Mouse (Mus musculus) ES-Bruce4 (cell line): ENCODE data around the gene Apex1. TPM values are rescaled to one million over a fixed set of nuclear protein-coding genes. Genes with fewer than 3 reads are reported as not detected.

Experiments used
- H3K27ac ChIP-seq: 2 replicates; pipeline ENCODE4 v1.5.1; 2012; ENCODE audit warnings: low read length, inconsistent platforms; ENCODE audit not compliant: insufficient read depth
- H3K27me3 ChIP-seq: 2 replicates; pipeline ENCODE4 v1.6.1; 2012; ENCODE audit warnings: mild to moderate bottlenecking, low read length, inconsistent platforms; ENCODE audit not compliant: control insufficient read depth, poor library complexity, insufficient read depth, severe bottlenecking
- H3K36me3 ChIP-seq: 2 replicates; pipeline ENCODE4 v1.6.1; 2012; ENCODE audit warnings: inconsistent platforms, mild to moderate bottlenecking, low read length, moderate library complexity; ENCODE audit not compliant: control insufficient read depth, poor library complexity, insufficient read depth, severe bottlenecking
- H3K4me1 ChIP-seq: one replicate; pipeline ENCODE4 v1.8.1; 2011; ENCODE audit warnings: low read length; ENCODE audit not compliant: control insufficient read depth, insufficient read depth
- H3K4me3 ChIP-seq: 2 replicates; pipeline ENCODE4 v1.5.1; 2011; ENCODE audit warnings: low read depth, mild to moderate bottlenecking, low read length
- H3K9ac ChIP-seq: 2 replicates; pipeline ENCODE4 v1.6.1; 2012; ENCODE audit warnings: low read depth, mild to moderate bottlenecking, inconsistent platforms; ENCODE audit not compliant: poor library complexity, severe bottlenecking
- H3K9me3 ChIP-seq: replicated peaks from 2 replicates; pipeline ENCODE4 v1.6.1; 2012; ENCODE audit warnings: mild to moderate bottlenecking, low read length, inconsistent platforms; ENCODE audit not compliant: control insufficient read depth, poor library complexity, insufficient read depth, severe bottlenecking
- CTCF ChIP-seq: IDR thresholded peaks from one replicate; pipeline ENCODE4 v1.8.1; 2011; ENCODE audit warnings: low read depth, low read length
- EP300 ChIP-seq: IDR thresholded peaks from 2 replicates; pipeline ENCODE4 v1.6.1; 2011; ENCODE audit warnings: low read depth, low read length; ENCODE audit not compliant: insufficient read depth
- POLR2A ChIP-seq: IDR thresholded peaks from one replicate; pipeline ENCODE4 v1.8.1; 2011; ENCODE audit warnings: low read length; ENCODE audit not compliant: insufficient read depth
- polyA plus RNA-seq: library from polyadenylated mRNA; stranded (reverse); fragments of >200 nt; gene quantifications from 2 replicates; pipeline ENCODE4 v1.2.4, GENCODE M21; 2011; ENCODE audit warnings: low read depth; ENCODE audit not compliant: missing spikeins, insufficient read depth, insufficient read length

The Apex1 gene
- polyA plus RNA-seq, 1 experiment: 181 TPM

DNA sequence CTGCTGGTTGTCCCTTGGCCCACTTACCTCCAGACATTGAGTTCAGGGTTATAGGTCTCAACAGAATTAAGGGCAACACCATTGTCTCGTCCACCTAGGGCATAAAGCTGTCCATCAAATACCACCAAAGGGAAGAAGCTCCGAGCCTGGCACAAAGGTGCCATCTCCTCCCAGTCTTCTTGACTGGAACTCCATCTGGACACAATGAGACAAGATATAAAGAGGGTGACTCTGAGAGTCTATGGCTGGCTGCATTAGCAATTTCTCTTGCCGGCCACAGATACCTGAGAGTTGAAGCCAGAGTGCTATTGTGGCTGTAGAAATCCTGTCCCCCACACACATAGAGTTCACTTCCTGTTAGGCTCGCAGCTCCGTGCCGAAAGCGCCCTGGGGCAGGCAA, 32.7 kb upstream of the Apex1 start:
- no peaks in the 10 kb centered on the region for H3K9me3 ChIP-seq
- H3K4me1 ChIP-seq: no peaks in the 10 kb centered on the region
- no peaks in the 10 kb centered on the region for H3K36me3 ChIP-seq
- no peaks in the 10 kb centered on the region for H3K27me3 ChIP-seq
- H3K9ac ChIP-seq: no peak overlapping the region
- TF ChIP-seq EP300 (no peak), POLR2A (no peak), CTCF (no peak)
- H3K4me3 ChIP-seq: no peak overlapping the region
- H3K27ac ChIP-seq: no peak overlapping the region

- H3K27me3 ChIP-seq: no peaks in the 10 kb centered on the region
These were observed 32.0 kb upstream of the Apex1 start for GRCm38 (mm10) chr14:50892541-50893459.

DNA sequence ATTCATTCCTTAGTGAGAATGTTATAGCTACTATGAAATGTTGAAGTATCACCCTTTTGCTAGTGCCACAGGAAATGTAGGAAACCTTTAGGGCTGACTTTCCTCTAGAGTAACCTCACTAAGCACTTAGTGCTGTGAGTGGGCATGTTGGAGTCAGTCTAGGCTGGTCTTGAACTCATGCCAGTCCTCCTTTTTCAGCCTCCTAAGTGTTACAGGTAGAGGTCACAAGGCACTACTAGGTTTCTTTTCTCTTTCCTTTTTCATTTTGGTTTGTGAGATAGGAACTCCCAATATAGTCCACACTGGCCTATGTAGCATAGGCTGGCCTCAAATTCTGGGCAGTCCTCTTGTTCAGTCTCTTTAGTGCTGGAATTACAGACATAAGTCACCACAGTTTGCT, 29.4 kb upstream of the Apex1 start:
- H3K27ac ChIP-seq: no peak overlapping the region
- no peak overlapping the region for H3K4me3 ChIP-seq
- H3K4me1 ChIP-seq: no peaks in the 10 kb centered on the region
- H3K9ac ChIP-seq: no peak overlapping the region
- no peaks in the 10 kb centered on the region for H3K9me3 ChIP-seq
- H3K27me3 ChIP-seq: no peaks in the 10 kb centered on the region
- TF ChIP-seq CTCF: no peak
- no peak for TF ChIP-seq EP300
- TF ChIP-seq POLR2A: no peak
- H3K36me3 ChIP-seq: no peaks in the 10 kb centered on the region

More at GRCm38 (mm10) chr14:50892541-50893459, 32.0 kb upstream of the Apex1 start:
- Histone ChIP-seq H3K36me3 (no peaks in the 10 kb centered on the region), H3K9ac (no peak overlapping the region), H3K4me1 (no peaks in the 10 kb centered on the region), H3K27ac (no peak overlapping the region), H3K9me3 (no peaks in the 10 kb centered on the region), H3K4me3 (no peak overlapping the region)
- TF ChIP-seq POLR2A (no peak), CTCF (no peak), EP300 (no peak)

GRCm38 (mm10) chr14:50895985-50896746, 28.6 kb upstream of the Apex1 start:
- H3K4me3 ChIP-seq: peak overlapping the region; percentile 54
- H3K27ac ChIP-seq: no peak overlapping the region

GRCm38 (mm10) chr14:50896747-50897373, 27.9 kb upstream of the Apex1 start:
- TF ChIP-seq EP300: no peak
- Histone ChIP-seq H3K36me3 (no peaks in the 10 kb centered on the region), H3K27me3 (no peaks in the 10 kb centered on the region), H3K9ac (peak overlapping the region; percentile 20), H3K4me1 (no peaks in the 10 kb centered on the region), H3K27ac (no peak overlapping the region), H3K4me3 (peak overlapping the region; percentile 54), H3K9me3 (no peaks in the 10 kb centered on the region)

More at GRCm38 (mm10) chr14:50895985-50896746, 28.6 kb upstream of the Apex1 start:
- TF ChIP-seq POLR2A (no peak), CTCF (no peak), EP300 (no peak)
- Histone ChIP-seq H3K9me3 (no peaks in the 10 kb centered on the region), H3K27me3 (no peaks in the 10 kb centered on the region), H3K9ac (peak overlapping the region; percentile 20), H3K36me3 (no peaks in the 10 kb centered on the region), H3K4me1 (no peaks in the 10 kb centered on the region)
